Mouse (Mus musculus) myocyte (in vitro differentiated cells): ENCODE measurements around the gene Gm3512.
"Not testable (repeated sequence)": the region's sequence is repeated elsewhere in the genome, so short reads cannot be mapped to it uniquely, and the experiment has no call there.

Experiments
- CEBPB ChIP-seq: IDR thresholded peaks from 2 replicates; pipeline ENCODE4 v1.6.1; 2011; ENCODE audit warnings: mild to moderate bottlenecking, moderate library complexity; ENCODE audit not compliant: poor library complexity, insufficient read depth, severe bottlenecking
- E2F4 ChIP-seq: IDR thresholded peaks from one replicate; pipeline ENCODE4 v1.6.1; 2011; ENCODE audit warnings: mild to moderate bottlenecking, control low read depth, moderate library complexity; ENCODE audit not compliant: insufficient read depth
- MAX ChIP-seq: IDR thresholded peaks from one replicate; pipeline ENCODE4 v1.6.1; 2011; ENCODE audit warnings: low read depth, mild to moderate bottlenecking, control low read depth
- MYOD1 ChIP-seq, 3 experiments: IDR thresholded peaks; one replicate each; pipeline ENCODE4 v1.6.1; 2011; ENCODE audit warnings: control low read depth in 2 of 3, low read depth in 2 of 3, mild to moderate bottlenecking in 2 of 3, moderate library complexity in 1 of 3; ENCODE audit not compliant: insufficient read length in 2 of 3, control insufficient read depth in 1 of 3
- POLR2A ChIP-seq: IDR thresholded peaks from one replicate; pipeline ENCODE4 v1.6.1; 2011; ENCODE audit warnings: low read depth, mild to moderate bottlenecking, control low read depth, moderate library complexity; ENCODE audit not compliant: insufficient read length
- POLR2AphosphoS2 ChIP-seq: IDR thresholded peaks from one replicate; pipeline ENCODE4 v1.6.1; 2011; ENCODE audit warnings: low read depth, control low read depth; ENCODE audit not compliant: insufficient read length
- SRF ChIP-seq: IDR thresholded peaks from one replicate; pipeline ENCODE4 v1.6.1; 2011; ENCODE audit warnings: low read depth; ENCODE audit not compliant: control insufficient read depth, insufficient read length
- TCF12 ChIP-seq: IDR thresholded peaks from one replicate; pipeline ENCODE4 v1.6.1; 2011; ENCODE audit warnings: mild to moderate bottlenecking, control low read depth; ENCODE audit not compliant: poor library complexity, insufficient read depth, severe bottlenecking
- TCF3 ChIP-seq: IDR thresholded peaks from one replicate; pipeline ENCODE4 v1.6.1; 2011; ENCODE audit warnings: low read depth, control low read depth; ENCODE audit not compliant: insufficient read length
- USF1 ChIP-seq: IDR thresholded peaks from one replicate; pipeline ENCODE4 v1.6.1; 2011; ENCODE audit warnings: low read depth, mild to moderate bottlenecking, control low read depth, moderate library complexity

- TF ChIP-seq POLR2A; SRF; USF1; E2F4; POLR2AphosphoS2; TCF12; TCF3; MYOD1 (IDR thresholded peaks at IDR 0.05; ENCODE audit: control insufficient read depth in 1 of 3, insufficient read length in 2 of 3, low read depth in 2 of 3); MAX; CEBPB: not testable (repeated sequence)
Observed at GRCm38 (mm10) chr14:7194440-7194839, 20.1 kb upstream of the Gm3512 start, which contains the start of gene Gm16434.
